Mouse (Mus musculus): ENCODE measurements around the gene Glis1.

DNA sequence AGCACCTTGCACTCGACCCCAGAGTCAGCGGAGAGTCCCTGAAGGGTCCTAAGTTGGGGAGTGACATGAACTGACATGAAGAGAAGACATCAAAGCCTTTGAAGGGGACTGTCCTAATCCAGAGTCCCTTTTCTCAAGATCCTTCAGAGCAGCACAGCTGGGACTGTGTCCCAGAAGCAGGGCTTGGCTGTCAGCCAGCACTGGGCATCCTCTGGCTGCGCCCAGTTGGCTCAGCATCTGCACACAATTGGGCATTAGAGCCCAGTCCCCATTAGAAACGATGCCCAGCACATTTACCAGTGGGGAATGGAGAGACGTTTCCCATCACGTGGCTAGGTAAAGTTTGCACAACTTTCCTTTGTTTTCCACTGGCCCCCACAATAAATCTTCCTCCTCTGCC, 142.4 kb downstream of the Glis1 start:
- TF ChIP-seq POLR2A (IDR thresholded peaks at IDR 0.05; ENCODE audit: insufficient read depth, low read depth, low read length) (no peak), CTCF (IDR thresholded peaks at IDR 0.05; ENCODE audit: insufficient read depth, low read depth, low read length) (no peak)
